Mouse (Mus musculus): Measurements from ENCODE around the gene Adgrl4. TPM values are rescaled to one million over a fixed set of nuclear protein-coding genes. Genes with fewer than 3 reads are reported as not detected.

Adgrl4 gene
- polyA plus RNA-seq (2021), result not detected

DNA sequence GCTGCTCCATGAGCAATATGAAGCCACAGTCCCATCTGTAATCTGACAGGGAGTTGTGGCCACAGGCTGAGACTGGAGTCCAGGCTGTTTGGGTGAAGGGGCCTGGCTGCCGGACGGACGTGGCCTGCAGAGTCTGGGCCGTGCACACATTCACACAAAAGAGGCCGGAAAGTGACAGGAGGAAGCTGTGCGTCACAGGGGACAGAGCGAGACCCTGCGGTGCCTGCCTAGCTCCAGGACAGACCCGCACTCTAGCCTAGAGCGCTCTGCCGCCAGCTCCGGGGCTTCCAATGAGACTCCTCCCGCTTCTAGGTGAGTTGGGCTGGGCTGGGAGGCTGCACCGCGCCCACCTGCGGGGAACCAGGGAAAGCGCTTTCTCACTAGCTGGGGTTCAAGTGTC lies at the start of gene Adgrl4:
TSS of gene Adgrl4 (plus strand) at position 195 of the 400 bp plus-strand sequence.
- no peak for TF ChIP-seq CTCF (IDR thresholded peaks at IDR 0.05)
- ATAC-seq (no peak), DNase-seq (ENCODE audit: low read depth, low spot score) (no peak)
- in situ Hi-C loops (cut with MboI; ENCODE audit: low pct_unique_long_range_greater_than_20kb), result no loop called here
- CTCF ChIA-PET, result no interaction called here
- POLR2A ChIA-PET, result no interaction called here
- no peaks in the 10 kb centered on the region for H3K27me3 ChIP-seq

DNA sequence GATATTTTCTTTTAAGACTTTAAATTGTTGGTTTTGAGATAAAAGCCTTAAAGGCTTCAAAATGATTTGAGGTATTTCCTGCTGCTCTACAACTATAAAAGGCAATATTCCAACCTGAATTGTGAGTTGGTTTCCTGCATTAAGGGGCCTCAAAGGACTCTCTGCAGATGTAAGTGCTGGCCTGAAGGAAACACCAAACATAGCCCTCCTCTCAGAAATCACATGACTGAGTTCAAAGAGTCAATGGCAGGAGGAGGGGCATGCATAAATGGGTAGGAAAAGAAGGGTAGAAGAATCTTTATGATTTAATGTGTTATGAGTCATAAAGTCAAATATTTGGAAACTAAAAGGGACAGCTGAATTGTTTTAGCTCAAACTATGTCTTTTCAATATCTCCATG lies 46.8 kb upstream of the Adgrl4 start:
- no peaks in the 10 kb centered on the region for H3K27me3 ChIP-seq
- TF ChIP-seq CTCF (IDR thresholded peaks at IDR 0.05), result no peak
- in situ Hi-C loops (cut with MboI; ENCODE audit: low pct_unique_long_range_greater_than_20kb), result no loop called here
- ChIA-PET POLR2A (no interaction called here), CTCF (no interaction called here)
- no peak for DNase-seq (ENCODE audit: low read depth, low spot score)
- ATAC-seq, result no peak

DNA sequence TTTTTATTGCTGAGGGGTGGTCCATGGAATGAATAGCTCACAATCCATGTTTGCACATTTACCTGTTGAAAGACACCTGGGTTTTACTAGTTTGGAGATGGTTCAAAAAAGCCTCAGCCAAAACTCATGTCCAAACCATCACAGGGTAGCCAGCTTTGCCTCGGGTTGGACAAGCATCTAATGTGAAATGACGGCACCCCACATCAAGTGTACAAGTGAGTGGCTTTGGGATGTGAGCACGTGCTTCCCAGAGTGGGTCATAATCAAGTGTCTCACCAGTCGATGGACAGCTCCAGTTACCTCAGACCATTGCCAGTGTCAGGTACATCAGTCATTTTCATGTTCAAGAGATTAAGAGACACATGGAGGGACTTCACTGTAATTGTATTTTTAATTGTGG lies 44.8 kb upstream of the Adgrl4 start:
- no peak for DNase-seq (ENCODE audit: low read depth, low spot score)
- no peak for TF ChIP-seq CTCF (IDR thresholded peaks at IDR 0.05)
- in situ Hi-C loops (cut with MboI; ENCODE audit: low pct_unique_long_range_greater_than_20kb), result no loop called here
- H3K27me3 ChIP-seq, result no peaks in the 10 kb centered on the region
- ChIA-PET POLR2A (no interaction called here), CTCF (interaction anchor here (1.3 to 1.4 kb wide), 2 partner anchors 9 to 18 kb away, joined by 3 read pairs; no protein-coding TSS in a partner anchor)
- no peak for ATAC-seq

DNA sequence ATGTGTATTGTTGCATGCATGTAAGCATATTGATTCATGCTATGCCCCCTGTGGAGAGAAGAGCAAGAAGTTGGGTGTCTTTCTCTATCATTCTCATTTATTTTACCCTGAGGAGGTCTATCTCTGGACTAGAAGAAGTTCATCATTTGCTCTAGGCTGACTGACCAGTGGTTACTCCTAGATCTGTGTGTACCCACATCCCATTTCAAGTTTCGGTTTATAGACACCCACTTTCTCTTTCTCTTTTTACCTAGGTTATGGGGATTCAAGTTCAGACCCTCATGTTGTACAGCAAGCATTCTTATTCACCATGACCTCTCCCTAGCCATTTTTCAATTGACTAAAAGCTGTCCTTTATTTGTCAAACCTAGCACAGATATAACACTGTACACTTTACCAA lies 44.4 kb upstream of the Adgrl4 start:
- H3K27me3 ChIP-seq, result no peaks in the 10 kb centered on the region
- no peak for DNase-seq (ENCODE audit: low read depth, low spot score)
- no peak for TF ChIP-seq CTCF (IDR thresholded peaks at IDR 0.05)
- ChIA-PET POLR2A (no interaction called here), CTCF (interaction anchor here (0.9 to 1.4 kb wide), 2 partner anchors 9 to 72 kb away, joined by 3 read pairs; no protein-coding TSS in a partner anchor)
- in situ Hi-C loops (cut with MboI; ENCODE audit: low pct_unique_long_range_greater_than_20kb), result no loop called here
- no peak for ATAC-seq

DNA sequence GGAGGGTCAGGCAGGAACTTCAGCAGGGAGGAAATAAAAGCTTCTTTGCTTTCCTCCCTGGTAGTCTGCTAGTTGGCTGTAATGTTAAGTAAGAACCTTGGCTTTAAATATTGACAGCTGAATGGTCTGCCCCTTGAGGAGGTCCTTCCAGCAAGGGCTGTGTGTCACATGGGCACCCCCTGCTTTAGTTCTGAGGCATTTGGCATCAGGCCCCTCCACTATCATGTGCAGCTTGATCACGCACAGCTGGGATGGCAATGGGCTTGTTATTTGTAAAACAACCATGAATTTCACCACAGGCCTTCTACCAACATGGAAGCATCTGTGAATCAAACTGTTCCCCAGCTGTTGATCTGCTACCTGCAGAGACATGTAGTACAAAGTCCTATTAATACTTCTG lies 38.4 kb upstream of the Adgrl4 start:
- ChIA-PET POLR2A (no interaction called here), CTCF (interaction anchor here (1.5 kb wide), 1 partner anchor 9 kb away, joined by 5 read pairs; no protein-coding TSS in a partner anchor)
- ATAC-seq (no peak), DNase-seq (ENCODE audit: low read depth, low spot score) (no peak)
- in situ Hi-C loops (cut with MboI; ENCODE audit: low pct_unique_long_range_greater_than_20kb), result no loop called here
- TF ChIP-seq CTCF (IDR thresholded peaks at IDR 0.05), result no peak
- no peaks in the 10 kb centered on the region for H3K27me3 ChIP-seq

DNA sequence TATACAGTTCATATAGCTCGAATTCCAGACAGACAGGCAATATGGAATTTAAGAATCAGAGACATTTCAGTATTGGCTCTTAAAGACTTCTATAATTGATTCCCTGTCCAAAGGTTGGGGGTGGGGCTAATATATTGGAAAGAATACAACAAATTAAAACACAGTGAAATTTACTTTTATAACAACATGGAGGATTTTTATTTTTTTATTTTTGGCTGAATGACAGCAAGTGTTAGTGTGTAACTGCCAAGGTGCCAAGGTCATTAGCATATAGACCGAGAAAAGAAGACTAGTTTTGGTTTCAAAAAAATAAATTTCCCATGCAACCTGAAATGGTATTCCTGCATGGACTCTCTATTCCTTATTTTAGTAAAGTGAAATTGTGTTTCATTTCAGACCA lies 26.7 kb upstream of the Adgrl4 start:
- POLR2A ChIA-PET, result no interaction called here
- no peak for TF ChIP-seq CTCF (IDR thresholded peaks at IDR 0.05)

DNA sequence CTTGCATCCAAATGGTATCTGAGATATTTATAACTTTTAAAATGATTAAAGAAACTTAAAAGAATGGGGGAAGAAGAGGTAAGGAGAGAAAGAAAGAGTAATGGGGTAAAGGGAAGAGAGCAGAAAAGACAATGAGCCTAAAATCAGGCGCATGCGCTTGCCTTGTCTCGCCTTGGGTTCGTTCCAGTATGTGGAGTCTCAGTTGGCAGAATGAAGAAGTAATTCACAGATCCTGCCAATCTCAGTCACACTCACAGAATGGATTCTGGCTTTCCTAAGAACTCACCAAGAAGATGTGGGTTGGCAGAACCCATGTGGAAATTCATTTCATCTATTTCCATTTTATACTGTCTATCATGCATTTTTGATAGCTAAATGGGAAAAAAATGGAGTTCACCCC lies 26.2 kb upstream of the Adgrl4 start:
- CTCF ChIA-PET, result interaction anchor here (1.0 to 1.8 kb wide), 4 partner anchors 13 to 29 kb away, joined by 3 to 4 read pairs (median 3); no protein-coding TSS in a partner anchor
- POLR2A ChIA-PET, result no interaction called here
- TF ChIP-seq CTCF (IDR thresholded peaks at IDR 0.05), result no peak
- no peak for DNase-seq (ENCODE audit: low read depth, low spot score)
- H3K27me3 ChIP-seq, result no peaks in the 10 kb centered on the region
- in situ Hi-C loops (cut with MboI; ENCODE audit: low pct_unique_long_range_greater_than_20kb), result no loop called here
- ATAC-seq, result no peak

More for the DNA sequence above, 26.7 kb upstream of the Adgrl4 start:
- in situ Hi-C loops (cut with MboI; ENCODE audit: low pct_unique_long_range_greater_than_20kb), result no loop called here
- CTCF ChIA-PET, result interaction anchor here (1.4 to 2.8 kb wide), 3 partner anchors 10 to 29 kb away, joined by 3 to 14 read pairs (median 4); no protein-coding TSS in a partner anchor
- no peaks in the 10 kb centered on the region for H3K27me3 ChIP-seq
- no peak for DNase-seq (ENCODE audit: low read depth, low spot score)
- no peak for ATAC-seq

DNA sequence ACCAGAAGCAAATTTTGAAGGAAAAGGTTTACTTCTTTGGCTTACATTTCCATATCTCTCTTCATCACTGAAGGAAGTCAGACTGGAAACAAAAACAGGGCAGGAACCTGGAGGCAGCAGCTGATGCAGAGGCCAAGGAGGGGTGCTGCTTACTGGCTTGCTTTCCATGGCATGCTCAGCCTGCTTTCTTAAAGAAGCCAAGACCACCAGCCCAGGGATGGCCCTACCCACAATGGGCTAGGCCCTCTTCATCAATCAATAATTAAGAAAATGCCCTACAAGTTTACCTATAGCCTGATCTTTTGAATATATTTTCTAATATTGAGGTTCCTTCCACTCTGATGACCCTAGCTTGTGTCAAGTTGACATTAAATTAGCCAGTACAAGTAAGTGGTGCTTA lies 20.8 kb upstream of the Adgrl4 start:
- DNase-seq (ENCODE audit: low read depth, low spot score) (no peak), ATAC-seq (no peak)
- TF ChIP-seq CTCF (IDR thresholded peaks at IDR 0.05), result no peak
- no peaks in the 10 kb centered on the region for H3K27me3 ChIP-seq
- in situ Hi-C loops (cut with MboI; ENCODE audit: low pct_unique_long_range_greater_than_20kb), result no loop called here
- ChIA-PET CTCF (interaction anchor here (1.2 kb wide), 1 partner anchor 9 kb away, joined by 4 read pairs; no protein-coding TSS in a partner anchor), POLR2A (no interaction called here)

DNA sequence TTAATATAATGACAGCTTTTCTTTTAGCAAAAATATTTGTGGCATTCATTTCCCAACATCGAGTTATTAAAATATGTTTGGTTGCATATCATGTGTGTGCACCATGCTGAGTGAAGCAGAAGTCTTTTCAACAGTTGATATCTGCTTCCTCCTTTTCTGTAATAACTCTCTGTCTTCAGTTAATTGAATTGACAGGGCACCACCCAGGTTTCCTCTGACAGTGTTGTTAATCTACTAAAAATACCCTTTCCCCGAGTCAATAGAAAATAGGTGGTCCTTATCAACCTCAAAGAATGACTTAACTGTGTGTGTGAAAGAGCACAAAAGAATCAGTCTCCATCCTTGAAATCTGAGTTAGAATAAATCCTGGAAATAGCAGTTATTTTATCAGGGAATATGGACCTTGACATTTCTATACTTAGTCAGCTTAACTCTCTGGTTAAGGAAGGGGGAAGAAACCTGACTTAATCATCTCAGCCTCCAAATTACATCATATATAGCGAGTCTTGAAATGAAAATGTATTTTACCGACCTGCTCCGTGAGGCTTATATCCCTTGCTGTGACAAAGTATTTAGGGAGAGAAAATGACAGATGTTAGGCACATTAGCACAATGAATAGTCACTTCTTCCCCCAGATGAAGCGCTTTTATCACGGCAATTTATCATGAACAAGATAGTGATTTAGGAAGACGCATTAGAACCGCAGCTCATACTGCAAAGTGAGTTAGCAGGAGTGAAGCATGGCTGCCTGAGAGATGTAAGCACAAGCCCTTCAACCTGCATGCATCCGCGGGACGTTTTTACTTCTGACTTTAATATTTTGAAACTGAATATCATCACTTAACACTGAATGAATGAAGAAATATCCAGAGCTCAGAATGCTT lies 19.8 kb upstream of the Adgrl4 start:
- in situ Hi-C loops (cut with MboI; ENCODE audit: low pct_unique_long_range_greater_than_20kb), result no loop called here
- no peak for TF ChIP-seq CTCF (IDR thresholded peaks at IDR 0.05)

DNA sequence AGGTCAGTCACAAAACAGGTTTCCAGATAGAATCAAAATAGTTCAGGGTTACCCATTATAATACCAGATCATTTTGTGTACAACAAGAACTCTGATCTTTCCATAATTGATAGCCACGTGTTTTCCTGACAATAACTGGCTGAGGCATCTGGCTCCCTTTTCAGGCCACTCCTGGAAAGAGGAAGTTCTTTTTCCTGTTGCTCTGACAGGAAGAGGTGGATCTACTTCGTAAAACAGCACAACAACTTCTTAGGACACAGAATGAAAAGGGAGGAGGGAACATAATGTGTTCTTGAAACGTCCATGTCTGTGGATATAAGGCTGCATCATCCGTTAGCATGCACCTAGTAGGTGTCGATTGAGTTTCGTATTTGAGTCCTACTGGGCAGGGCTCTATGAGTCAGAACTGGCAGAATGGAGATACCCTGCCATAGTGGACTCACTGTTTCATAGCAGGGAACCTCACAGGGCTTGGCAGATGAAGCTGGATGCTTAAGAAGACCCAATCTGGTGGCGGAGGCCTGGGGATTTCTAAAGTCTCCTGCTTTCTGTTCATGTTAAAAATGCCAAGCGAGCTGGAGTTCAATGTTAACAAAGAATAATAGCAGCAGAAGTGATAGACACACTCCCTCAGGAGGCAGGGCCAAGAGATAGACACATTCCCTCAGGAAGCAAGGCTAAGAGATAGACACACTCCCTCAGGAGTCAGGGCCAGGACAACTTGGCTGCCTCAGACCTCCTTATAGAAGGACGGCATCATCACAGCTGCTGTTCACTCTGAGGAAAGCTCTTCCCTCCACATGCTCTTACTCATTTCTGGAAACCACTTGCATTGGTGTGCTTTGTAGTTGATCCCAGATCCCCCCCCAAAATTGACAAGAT lies 13.1 kb upstream of the Adgrl4 start:
- no peaks in the 10 kb centered on the region for H3K27me3 ChIP-seq
- CTCF ChIA-PET, result no interaction called here
- ATAC-seq (no peak), DNase-seq (ENCODE audit: low read depth, low spot score) (no peak)
- TF ChIP-seq CTCF (IDR thresholded peaks at IDR 0.05), result no peak
- POLR2A ChIA-PET, result no interaction called here
- in situ Hi-C loops (cut with MboI; ENCODE audit: low pct_unique_long_range_greater_than_20kb), result no loop called here

More for the DNA sequence above, 19.8 kb upstream of the Adgrl4 start:
- DNase-seq (ENCODE audit: low read depth, low spot score) (no peak), ATAC-seq (no peak)
- CTCF ChIA-PET, result interaction anchor here (0.6 to 1.2 kb wide), 4 partner anchors 8 to 26 kb away, joined by 3 to 4 read pairs (median 4); no protein-coding TSS in a partner anchor
- POLR2A ChIA-PET, result no interaction called here
- no peaks in the 10 kb centered on the region for H3K27me3 ChIP-seq

All from Patski (cell line).